Mouse (Mus musculus): ENCODE data around the gene Gimap5. TPM values are rescaled to one million over a fixed set of nuclear protein-coding genes. Genes with fewer than 3 reads are reported as not detected.

The Gimap5 gene
- total and polyA plus RNA-seq, 2 experiments from 2014 or later: 8.4 to 12.2 TPM

GRCm38 (mm10) chr6:48768933-48769332 lies 22.9 kb downstream of the Gimap5 start:
- H3K9ac ChIP-seq (replicated peaks; ENCODE audit: low read depth, low read length): no peak overlapping the region
- no peaks in the 10 kb centered on the region for H3K36me3 ChIP-seq (replicated peaks; ENCODE audit: control insufficient read depth, insufficient read depth, low read length)
- no peaks in the 10 kb centered on the region for H3K27me3 ChIP-seq (ENCODE audit: control insufficient read depth, insufficient read depth, low read length)
- H3K4me3 ChIP-seq (ENCODE audit: low read depth, low read length): no peak overlapping the region
- ATAC-seq (ENCODE audit: insufficient read depth, low read depth): no peak
- no peak overlapping the region for H3K27ac ChIP-seq (ENCODE audit: low read depth)
- H3K9me3 ChIP-seq (replicated peaks; ENCODE audit: control insufficient read depth, low read length): no peaks in the 10 kb centered on the region
- no peak for DNase-seq (ENCODE audit: low spot score)
- no peak for TF ChIP-seq EP300 (IDR thresholded peaks at IDR 0.05; ENCODE audit: low read depth)
- no peak for TF ChIP-seq CTCF (IDR thresholded peaks at IDR 0.05; ENCODE audit: low read depth)
- no peaks in the 10 kb centered on the region for H3K4me1 ChIP-seq (ENCODE audit: control insufficient read depth, insufficient read depth)
- no peak overlapping the region for H3K4me2 ChIP-seq (ENCODE audit: low read depth, low read length)
- 82% methylated on average over 3 of the region's 3 CpGs for WGBS

DNA sequence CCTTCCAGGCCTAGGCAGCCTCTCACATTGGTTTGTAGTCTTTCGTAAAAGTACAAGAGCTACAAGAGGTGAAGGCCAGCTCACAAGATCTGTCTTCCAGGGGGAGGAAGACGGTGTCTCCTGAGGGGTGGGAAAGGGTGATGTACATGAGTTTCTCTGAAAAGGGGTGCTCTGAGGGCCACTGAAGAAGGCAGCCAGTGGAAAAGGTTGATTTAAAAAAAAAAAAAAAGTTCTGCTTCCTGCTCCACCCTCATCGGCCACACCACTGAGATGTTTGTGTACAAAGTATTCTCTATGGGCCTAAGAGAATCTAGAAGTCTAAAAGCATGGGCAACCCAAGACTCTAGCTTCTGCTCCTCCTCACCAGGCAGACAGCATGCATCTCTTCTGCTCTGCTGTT lies 24.7 kb downstream of the Gimap5 start, which contains the start of gene Gimap3:
Gimap3 (minus strand) TSS at position 156 of the 400 bp plus-strand sequence.
- Histone ChIP-seq H3K27me3 (ENCODE audit: control insufficient read depth, insufficient read depth, low read length) (no peaks in the 10 kb centered on the region), H3K9me3 (replicated peaks; ENCODE audit: control insufficient read depth, low read length) (no peaks in the 10 kb centered on the region), H3K36me3 (replicated peaks; ENCODE audit: control insufficient read depth, insufficient read depth, low read length) (no peaks in the 10 kb centered on the region), H3K9ac (replicated peaks; ENCODE audit: low read depth, low read length) (no peak within 1 kb of the TSS), H3K27ac (ENCODE audit: low read depth) (no peak within 1 kb of the TSS), H3K4me3 (ENCODE audit: low read depth, low read length) (no peak within 1 kb of the TSS), H3K4me2 (ENCODE audit: low read depth, low read length) (no peak within 1 kb of the TSS), H3K4me1 (ENCODE audit: control insufficient read depth, insufficient read depth) (no peaks in the 10 kb centered on the region)
- 79% methylated on average over 3 of the region's 3 CpGs for WGBS
- no peak for TF ChIP-seq EP300 (IDR thresholded peaks at IDR 0.05; ENCODE audit: low read depth)
- no peak for TF ChIP-seq CTCF (IDR thresholded peaks at IDR 0.05; ENCODE audit: low read depth)
- ATAC-seq (ENCODE audit: insufficient read depth, low read depth): no peak
- no peak for DNase-seq (ENCODE audit: low spot score)

DNA sequence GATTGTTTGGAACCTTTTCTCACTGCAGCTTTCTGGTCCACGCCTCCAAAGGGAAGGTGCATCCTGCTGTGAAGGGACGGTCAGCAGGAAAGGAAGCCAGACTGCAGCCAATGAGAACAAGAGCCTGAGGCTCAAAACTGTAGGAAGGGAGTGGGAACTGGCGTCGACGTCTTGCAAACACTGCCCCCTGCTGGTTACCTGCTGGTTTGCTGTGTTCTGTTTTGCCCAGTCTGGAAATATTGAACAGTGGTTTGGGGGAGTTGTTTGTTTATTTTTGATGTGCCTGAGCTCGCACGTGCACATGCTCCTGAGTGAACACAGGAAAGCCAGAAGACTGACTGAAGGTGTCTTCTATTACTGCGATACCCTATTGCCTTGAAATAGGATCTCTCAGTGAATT lies 26.0 kb downstream of the Gimap5 start:
- Histone ChIP-seq H3K27ac (ENCODE audit: low read depth) (no peak overlapping the region), H3K36me3 (replicated peaks; ENCODE audit: control insufficient read depth, insufficient read depth, low read length) (no peaks in the 10 kb centered on the region), H3K27me3 (ENCODE audit: control insufficient read depth, insufficient read depth, low read length) (no peaks in the 10 kb centered on the region), H3K4me1 (ENCODE audit: control insufficient read depth, insufficient read depth) (no peaks in the 10 kb centered on the region), H3K4me2 (ENCODE audit: low read depth, low read length) (no peak overlapping the region), H3K9ac (replicated peaks; ENCODE audit: low read depth, low read length) (no peak overlapping the region), H3K4me3 (ENCODE audit: low read depth, low read length) (no peak overlapping the region), H3K9me3 (replicated peaks; ENCODE audit: control insufficient read depth, low read length) (no peaks in the 10 kb centered on the region)
- peak; percentile 75 for ATAC-seq (ENCODE audit: insufficient read depth, low read depth)
- peak; percentile 79 for DNase-seq (ENCODE audit: low spot score)
- TF ChIP-seq EP300 (IDR thresholded peaks at IDR 0.05; ENCODE audit: low read depth) (no peak), CTCF (IDR thresholded peaks at IDR 0.05; ENCODE audit: low read depth) (peak; percentile 89)
- 7% methylated on average over 8 of the region's 8 CpGs for WGBS

DNA sequence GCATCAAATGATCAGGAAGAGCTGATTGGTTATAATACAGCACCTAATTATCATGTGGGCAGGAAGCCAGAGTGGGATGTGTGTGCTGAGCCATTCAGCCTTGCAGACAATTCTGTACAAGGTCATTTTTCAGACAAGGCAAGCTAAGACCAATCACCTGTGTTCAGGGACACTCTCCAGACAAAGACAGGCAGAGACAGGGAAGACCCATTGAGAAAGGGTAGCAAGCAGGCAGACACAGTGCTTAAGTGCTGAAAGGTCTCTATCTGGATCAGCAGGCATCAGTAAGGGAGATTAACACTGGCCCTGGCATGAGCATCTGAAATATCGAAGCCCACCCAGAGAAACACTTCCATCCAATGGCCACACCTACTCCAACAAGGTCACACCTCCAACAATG lies 38.4 kb downstream of the Gimap5 start:
- Histone ChIP-seq H3K27ac (ENCODE audit: low read depth) (no peak overlapping the region; the same call in 1 of the 2 replicates), H3K4me1 (ENCODE audit: control insufficient read depth, insufficient read depth) (no peaks in the 10 kb centered on the region; the same call in 1 of the 2 replicates), H3K4me3 (ENCODE audit: low read depth, low read length) (no peak overlapping the region), H3K36me3 (replicated peaks; ENCODE audit: control insufficient read depth, insufficient read depth, low read length) (no peaks in the 10 kb centered on the region), H3K4me2 (ENCODE audit: low read depth, low read length) (no peak overlapping the region), H3K27me3 (ENCODE audit: control insufficient read depth, insufficient read depth, low read length) (no peaks in the 10 kb centered on the region), H3K9me3 (replicated peaks; ENCODE audit: control insufficient read depth, low read length) (no peaks in the 10 kb centered on the region), H3K9ac (replicated peaks; ENCODE audit: low read depth, low read length) (no peak overlapping the region)
- DNase-seq (ENCODE audit: low spot score): no peak
- WGBS: 82% methylated on average over 1 of the region's 1 CpGs
- no peak for ATAC-seq (ENCODE audit: insufficient read depth, low read depth)
- TF ChIP-seq EP300 (IDR thresholded peaks at IDR 0.05; ENCODE audit: low read depth) (no peak), CTCF (IDR thresholded peaks at IDR 0.05; ENCODE audit: low read depth) (no peak)

- H3K27me3 ChIP-seq (ENCODE audit: control insufficient read depth, insufficient read depth, low read length): no peaks in the 10 kb centered on the region
Observed at GRCm38 (mm10) chr6:48785189-48785588, 39.2 kb downstream of the Gimap5 start.

DNA sequence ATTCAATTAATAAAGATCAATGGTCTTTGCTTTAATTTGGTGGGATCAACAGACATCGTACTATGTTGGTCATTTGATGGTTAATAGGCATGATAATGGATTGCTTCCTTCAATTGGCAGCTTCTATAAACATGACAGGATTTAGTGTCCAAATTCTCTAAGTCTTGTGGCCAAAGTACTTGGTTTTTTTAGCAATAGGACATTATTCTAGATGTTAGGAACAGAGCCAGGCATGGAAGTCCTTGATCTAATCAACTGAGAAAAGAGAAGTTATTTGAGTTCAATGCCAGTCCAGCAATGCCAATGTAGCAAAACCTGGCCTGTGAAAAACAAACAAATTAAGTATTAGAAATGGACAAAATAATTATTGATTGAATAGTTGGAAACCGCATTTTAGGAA lies 39.6 kb downstream of the Gimap5 start:
- WGBS: 64% methylated on average over 2 of the region's 2 CpGs
- H3K4me3 ChIP-seq (ENCODE audit: low read depth, low read length): no peak overlapping the region
- H3K27me3 ChIP-seq (ENCODE audit: control insufficient read depth, insufficient read depth, low read length): no peaks in the 10 kb centered on the region
- no peak for DNase-seq (ENCODE audit: low spot score)
- H3K4me2 ChIP-seq (ENCODE audit: low read depth, low read length): no peak overlapping the region
- H3K9me3 ChIP-seq (replicated peaks; ENCODE audit: control insufficient read depth, low read length): no peaks in the 10 kb centered on the region
- H3K27ac ChIP-seq (ENCODE audit: low read depth): no peak overlapping the region; the same call in 1 of the 2 replicates
- H3K36me3 ChIP-seq (replicated peaks; ENCODE audit: control insufficient read depth, insufficient read depth, low read length): no peaks in the 10 kb centered on the region
- TF ChIP-seq CTCF (IDR thresholded peaks at IDR 0.05; ENCODE audit: low read depth): no peak
- no peak for TF ChIP-seq EP300 (IDR thresholded peaks at IDR 0.05; ENCODE audit: low read depth)
- no peak for ATAC-seq (ENCODE audit: insufficient read depth, low read depth)
- H3K9ac ChIP-seq (replicated peaks; ENCODE audit: low read depth, low read length): no peak overlapping the region
- no peaks in the 10 kb centered on the region; the same call in 1 of the 2 replicates for H3K4me1 ChIP-seq (ENCODE audit: control insufficient read depth, insufficient read depth)

More at GRCm38 (mm10) chr6:48785189-48785588, 39.2 kb downstream of the Gimap5 start:
- Histone ChIP-seq H3K36me3 (replicated peaks; ENCODE audit: control insufficient read depth, insufficient read depth, low read length) (no peaks in the 10 kb centered on the region), H3K4me3 (ENCODE audit: low read depth, low read length) (no peak overlapping the region), H3K4me2 (ENCODE audit: low read depth, low read length) (no peak overlapping the region), H3K27ac (ENCODE audit: low read depth) (no peak overlapping the region; the same call in 1 of the 2 replicates), H3K4me1 (ENCODE audit: control insufficient read depth, insufficient read depth) (no peaks in the 10 kb centered on the region; the same call in 1 of the 2 replicates), H3K9me3 (replicated peaks; ENCODE audit: control insufficient read depth, low read length) (no peaks in the 10 kb centered on the region), H3K9ac (replicated peaks; ENCODE audit: low read depth, low read length) (no peak overlapping the region)
- no peak for TF ChIP-seq EP300 (IDR thresholded peaks at IDR 0.05; ENCODE audit: low read depth)
- TF ChIP-seq CTCF (IDR thresholded peaks at IDR 0.05; ENCODE audit: low read depth): no peak
- WGBS: 47% methylated on average over 1 of the region's 1 CpGs
- DNase-seq (ENCODE audit: low spot score) (peak; percentile 41), ATAC-seq (ENCODE audit: insufficient read depth, low read depth) (peak; percentile 24; the same call in 1 of the 2 replicates)
